Mouse (Mus musculus) gastrocnemius, postnatal 10 days (tissue): ENCODE data around the gene Sptbn1. TPM values are rescaled to one million over a fixed set of nuclear protein-coding genes. Genes with fewer than 3 reads are reported as not detected.

Experiments
- DNase-seq: peaks from one replicate; pipeline ENCODE4 v3.0.0; 2021; ENCODE audit warnings: mixed read lengths
- total RNA-seq, 2 experiments: library from RNA; stranded (reverse); gene quantifications; 2 replicates each; pipeline ENCODE4 v1.2.3; 2021

Sptbn1 gene
- total RNA-seq, 2 experiments from 2014 or later: 147 to 171 TPM

DNA sequence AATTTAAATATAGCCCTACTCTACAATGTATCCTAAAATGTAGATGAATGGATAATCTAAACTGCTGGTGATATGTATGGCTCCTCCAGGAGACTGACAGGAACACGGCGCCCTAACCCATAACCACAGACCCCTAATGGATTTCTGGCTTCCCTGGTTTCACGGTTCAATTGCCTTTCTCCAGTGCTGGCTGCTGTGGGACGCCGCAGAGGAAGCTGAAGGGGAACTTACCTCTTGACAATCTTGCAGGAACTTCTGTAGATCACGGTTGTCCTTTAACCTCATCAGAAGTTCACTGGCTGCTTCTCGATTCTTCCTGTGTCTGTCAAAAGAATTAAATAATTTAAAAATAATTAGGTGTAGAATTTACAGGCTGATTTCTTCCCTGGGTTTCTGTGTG is 138.6 kb downstream of the Sptbn1 start:
- DNase-seq: no peak

DNA sequence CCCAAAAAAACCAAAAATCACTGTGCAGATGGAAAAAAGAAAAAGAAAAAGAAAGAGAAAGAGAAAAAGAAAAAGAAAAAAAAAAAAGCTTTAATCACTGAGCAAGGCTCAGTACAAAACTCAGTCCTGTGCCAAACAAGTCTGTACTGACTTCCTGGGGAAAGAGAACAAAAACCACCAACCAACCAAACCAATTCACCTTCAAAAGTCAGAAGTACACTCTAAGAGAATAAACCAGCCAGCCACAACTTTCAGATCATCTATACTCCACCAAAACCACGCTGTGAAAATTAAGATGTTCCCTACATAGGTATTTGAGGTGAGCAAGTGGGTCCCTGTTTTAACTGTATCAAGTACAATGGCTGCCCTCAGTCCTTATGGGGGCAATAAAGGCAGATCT is 141.1 kb downstream of the Sptbn1 start:
- no peak for DNase-seq

DNA sequence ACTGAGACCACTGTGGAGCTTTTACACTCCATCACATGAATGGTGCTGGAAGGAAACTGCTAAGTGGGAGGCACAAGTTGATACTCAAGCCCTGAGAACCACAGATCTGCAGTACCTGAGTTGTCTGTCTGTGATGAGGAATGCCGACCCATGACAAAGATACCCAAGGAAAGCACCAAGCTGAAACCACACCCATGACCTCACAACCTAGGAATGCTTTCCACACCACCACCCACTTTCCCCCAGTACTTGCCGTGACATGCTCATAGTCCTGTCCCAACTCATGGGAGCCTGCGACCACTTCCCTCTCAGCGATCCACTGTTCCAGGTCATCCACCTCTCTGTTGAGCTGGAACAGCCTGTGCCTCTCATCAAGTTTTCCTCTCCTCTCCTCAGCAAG is 149.9 kb downstream of the Sptbn1 start:
- no peak for DNase-seq

DNA sequence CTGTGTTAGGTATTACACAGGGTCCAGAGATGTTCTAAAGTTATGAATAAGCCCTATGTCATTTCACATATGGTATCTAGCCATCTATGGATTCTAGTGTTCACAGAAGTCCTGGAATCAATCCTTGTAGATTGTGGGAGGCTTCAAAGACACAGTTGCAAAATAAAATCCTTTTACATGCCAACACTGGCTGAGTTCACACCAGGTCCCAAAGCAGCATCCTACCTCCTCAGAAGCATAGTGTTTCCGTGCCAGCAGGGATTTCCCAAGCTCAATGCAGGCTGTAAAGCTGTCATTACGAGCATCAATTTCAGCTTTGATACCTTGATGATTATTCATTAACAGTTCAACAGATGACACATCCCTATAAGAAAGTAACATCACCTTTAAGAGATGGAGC is 154.3 kb downstream of the Sptbn1 start:
- DNase-seq: no peak

DNA sequence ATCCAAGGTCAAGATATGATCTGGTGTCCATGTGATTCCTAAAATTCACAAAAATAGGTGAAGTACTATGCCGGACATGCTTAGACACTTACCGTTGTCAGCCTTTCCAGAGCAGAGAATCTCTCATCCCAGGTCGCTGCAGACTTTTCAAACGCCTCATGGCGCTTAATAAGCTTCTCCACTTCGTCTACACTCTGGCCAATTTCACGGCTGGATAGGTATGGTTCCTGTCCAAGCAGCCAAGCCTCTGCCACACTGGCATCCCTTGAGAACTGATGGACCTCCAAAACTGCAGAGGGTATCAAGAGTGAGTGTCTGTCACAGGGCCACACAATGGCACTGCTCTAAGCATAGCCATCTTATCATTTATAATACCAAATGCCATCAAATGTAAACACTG is 157.3 kb downstream of the Sptbn1 start:
- no peak for DNase-seq

GRCm38 (mm10) chr11:30104177-30104576 is 163.8 kb downstream of the Sptbn1 start:
- no peak for DNase-seq

GRCm38 (mm10) chr11:30102594-30102993 is 165.4 kb downstream of the Sptbn1 start:
- no peak for DNase-seq

DNA sequence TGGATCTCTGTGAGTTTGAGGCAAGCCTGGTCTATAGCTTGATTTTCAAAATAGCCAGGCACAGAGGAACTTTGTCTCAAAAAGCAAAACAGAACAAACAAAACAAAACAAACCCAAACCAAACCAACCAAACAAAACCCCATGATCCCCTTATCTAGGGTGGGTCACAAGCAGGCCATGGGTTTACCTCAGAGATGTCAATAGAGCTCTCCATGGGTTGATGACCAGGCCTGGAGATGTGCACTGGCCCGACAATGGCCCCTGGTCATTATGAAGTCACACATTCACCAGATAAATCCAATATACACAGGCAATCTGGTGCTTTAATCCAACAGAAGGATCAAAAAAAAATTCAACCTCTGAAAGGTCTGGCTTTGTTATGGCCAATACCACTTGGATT is 166.2 kb downstream of the Sptbn1 start:
- DNase-seq: no peak

GRCm38 (mm10) chr11:30101162-30101561 is 166.8 kb downstream of the Sptbn1 start:
- DNase-seq: no peak

DNA sequence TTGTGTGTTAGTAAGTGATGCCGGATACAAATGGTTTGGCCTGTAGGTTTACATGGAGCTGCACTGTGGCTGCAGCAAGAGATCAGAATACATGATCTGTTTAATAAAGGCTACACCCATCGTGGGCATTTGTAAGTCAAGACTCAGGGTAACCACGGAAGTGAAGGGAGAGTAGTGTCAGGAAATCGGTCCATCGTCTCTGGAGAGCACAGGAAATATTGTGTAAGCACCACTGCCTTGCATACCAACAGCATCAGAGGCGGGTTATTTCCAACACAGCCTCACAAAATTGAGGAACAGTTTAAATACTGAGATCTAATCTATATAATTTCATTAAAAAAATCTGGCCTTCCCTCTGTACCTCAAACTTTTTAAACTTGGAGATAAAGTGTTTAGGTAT is 168.1 kb downstream of the Sptbn1 start:
- DNase-seq: no peak

DNA sequence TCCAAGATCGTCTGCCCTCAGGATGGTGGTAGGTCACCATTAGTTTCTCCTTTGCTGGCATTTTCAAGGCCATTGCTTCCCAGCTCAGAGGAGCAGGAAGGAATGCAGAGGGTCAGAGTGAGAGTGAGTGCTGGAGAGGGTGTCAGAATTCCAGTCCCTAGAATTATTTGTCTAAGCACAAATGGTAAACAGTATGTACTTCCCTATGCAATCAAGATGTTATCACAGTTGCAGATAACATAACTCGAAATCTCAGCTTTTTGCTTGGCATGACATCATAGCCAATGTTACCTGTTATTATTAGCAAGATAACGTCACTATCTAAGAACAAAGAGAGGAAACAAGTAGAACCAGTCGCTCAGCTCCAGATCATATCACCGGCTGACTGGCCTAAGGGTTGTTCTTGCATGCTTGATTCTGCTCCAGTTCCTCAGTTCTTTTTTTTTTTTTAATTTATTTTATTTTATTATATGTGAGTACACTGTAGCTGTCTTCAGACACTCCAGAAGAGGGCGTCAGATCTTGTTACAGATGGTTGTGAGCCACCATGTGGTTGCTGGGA is 172.7 kb downstream of the Sptbn1 start:
- no peak for DNase-seq

GRCm38 (mm10) chr11:30091892-30092291 is 176.1 kb downstream of the Sptbn1 start:
- DNase-seq: no peak

GRCm38 (mm10) chr11:30085114-30085513 is 182.9 kb downstream of the Sptbn1 start:
- DNase-seq: no peak

DNA sequence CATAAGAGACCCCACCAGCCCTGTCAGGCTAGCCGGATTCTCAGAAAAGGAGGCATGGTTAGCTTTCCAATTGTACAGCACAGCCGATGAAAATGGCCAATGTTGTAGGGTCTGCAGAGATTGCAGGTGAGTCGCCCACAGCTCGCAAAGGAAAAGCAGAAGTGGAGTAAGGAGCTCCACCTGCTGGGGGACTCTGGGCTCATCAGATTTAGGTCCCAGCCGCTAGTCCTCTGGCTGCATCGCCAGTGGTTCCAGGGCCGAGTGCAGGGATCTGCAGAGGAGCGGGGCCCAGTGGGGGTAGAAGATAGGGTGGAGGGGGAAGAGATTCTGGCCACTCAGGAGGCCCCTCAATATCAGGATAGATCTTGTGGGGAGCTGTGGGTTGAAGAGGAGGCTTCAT is 210.7 kb downstream of the Sptbn1 start:
- DNase-seq: no peak

Other genes starting within 250 kb of the Sptbn1 start
- gene Eml6, start 242.1 kb downstream of the Sptbn1 start, total RNA-seq: 1 to 10 TPM; 1.7 to 2.1 TPM
- under 1 TPM; 0.29 to 0.35 TPM for gene 4930505A04Rik, start 203.7 kb upstream of the Sptbn1 start, total RNA-seq